Mouse (Mus musculus) ES-Bruce4 (cell line): ENCODE data around the gene Apba2.

ENCODE experiments used
- CTCF ChIP-seq: IDR thresholded peaks from one replicate; pipeline ENCODE4 v1.8.1; 2011; ENCODE audit warnings: low read depth, low read length
- EP300 ChIP-seq: IDR thresholded peaks from 2 replicates; pipeline ENCODE4 v1.6.1; 2011; ENCODE audit warnings: low read depth, low read length; ENCODE audit not compliant: insufficient read depth
- POLR2A ChIP-seq: IDR thresholded peaks from one replicate; pipeline ENCODE4 v1.8.1; 2011; ENCODE audit warnings: low read length; ENCODE audit not compliant: insufficient read depth

GRCm38 (mm10) chr7:64755141-64755540, 253.6 kb downstream of the Apba2 start:
- TF ChIP-seq CTCF (no peak), EP300 (no peak), POLR2A (no peak)
